Mouse (Mus musculus) liver, embryonic 11.5 days (tissue): ENCODE measurements around the gene Znrd1as. TPM values are rescaled to one million over a fixed set of nuclear protein-coding genes. Genes with fewer than 3 reads are reported as not detected.

Experiments
- ATAC-seq: fragments of 200-750 bp; cut with Nextera tagmentation; replicated peaks from 2 replicates; pipeline ENCODE4 v1.8.0; 2017; ENCODE audit warnings: moderate number of reproducible peaks, mild to moderate bottlenecking, moderate TSS enrichment, moderate library complexity; ENCODE audit not compliant: low FRiP score
- DNase-seq: peaks from one replicate; pipeline ENCODE4 v3.0.0-alpha.2; 2017; ENCODE audit warnings: low spot score
- H3K27ac ChIP-seq: fragments of 300-500 bp; sonication (generic); 2 replicates; pipeline ENCODE4 v1.5.1; 2014; ENCODE audit warnings: mild to moderate bottlenecking, low read depth, low read length, control low read depth
- H3K27me3 ChIP-seq: fragments of 300-500 bp; sonication (generic); replicated peaks from 2 replicates; pipeline ENCODE4 v1.6.1; 2014; ENCODE audit warnings: low read length, mixed read lengths; ENCODE audit not compliant: control insufficient read depth, insufficient read depth
- H3K36me3 ChIP-seq: fragments of 300-500 bp; sonication (generic); 2 replicates; pipeline ENCODE4 v1.6.1; 2014; ENCODE audit warnings: mild to moderate bottlenecking, low read length, moderate library complexity, mixed read lengths; ENCODE audit not compliant: control insufficient read depth, insufficient read depth
- H3K4me1 ChIP-seq: fragments of 300-500 bp; sonication (generic); replicated peaks from 2 replicates; pipeline ENCODE4 v1.6.1; 2014; ENCODE audit warnings: low read length, mixed read lengths; ENCODE audit not compliant: control insufficient read depth, insufficient read depth
- H3K4me2 ChIP-seq: fragments of 300-500 bp; sonication (generic); 2 replicates; pipeline ENCODE4 v1.6.1; 2014; ENCODE audit warnings: mild to moderate bottlenecking, control low read depth, moderate library complexity
- H3K4me3 ChIP-seq: fragments of 300-500 bp; sonication (generic); 2 replicates; pipeline ENCODE4 v1.5.1; 2014; ENCODE audit warnings: low read depth, low read length, control low read depth
- H3K9ac ChIP-seq: fragments of 300-500 bp; sonication (generic); 2 replicates; pipeline ENCODE4 v1.6.1; 2014; ENCODE audit warnings: low read depth, low read length, control low read depth
- H3K9me3 ChIP-seq: fragments of 300-500 bp; sonication (generic); 2 replicates; pipeline ENCODE4 v1.6.1; 2016; ENCODE audit warnings: low read length, inconsistent platforms, mixed read lengths; ENCODE audit not compliant: control insufficient read depth
- WGBS: fragments of 180-500 bp; shearing (Covaris S2); extraction: QIAGEN DNeasy Blood & Tissue Kit; methylation state at CpG from one replicate; pipeline ENCODE4 v1.1.7; 2014; 5-methylcytosine and 5-hydroxymethylcytosine counted together
- polyA plus RNA-seq: library from polyadenylated mRNA; unstranded; fragments of >200 nt; fragmentation: Nextera tagmentation; extraction: Ambion mirVana; gene quantifications from 2 replicates; pipeline ENCODE4 v1.2.1, GENCODE M21; 2014

Gene Znrd1as
- polyA plus RNA-seq, 1 experiment from 2014 or later: 6.6 TPM

GRCm38 (mm10) chr17:36995448-36995847, 37.1 kb downstream of the Znrd1as start:
- no peak for DNase-seq
- H3K4me1 ChIP-seq: no peaks in the 10 kb centered on the region
- H3K9ac ChIP-seq: no peak overlapping the region
- WGBS: 71% methylated on average over 3 of the region's 3 CpGs
- no peaks in the 10 kb centered on the region for H3K27me3 ChIP-seq
- H3K36me3 ChIP-seq: no peaks in the 10 kb centered on the region
- no peak overlapping the region for H3K4me2 ChIP-seq
- ATAC-seq: no peak
- no peaks in the 10 kb centered on the region for H3K9me3 ChIP-seq
- H3K4me3 ChIP-seq: no peak overlapping the region
- H3K27ac ChIP-seq: no peak overlapping the region

- H3K4me2 ChIP-seq: no peak overlapping the region
- DNase-seq (peak; percentile 57), ATAC-seq (no peak)
- no peaks in the 10 kb centered on the region for H3K27me3 ChIP-seq
- no peak overlapping the region for H3K4me3 ChIP-seq
- no peak overlapping the region for H3K27ac ChIP-seq
- 26% methylated on average over 7 of the region's 7 CpGs for WGBS
- no peak overlapping the region for H3K9ac ChIP-seq
- no peaks in the 10 kb centered on the region for H3K4me1 ChIP-seq
- no peaks in the 10 kb centered on the region for H3K36me3 ChIP-seq
- no peaks in the 10 kb centered on the region for H3K9me3 ChIP-seq
Observed at GRCm38 (mm10) chr17:36997033-36997735, 38.8 kb downstream of the Znrd1as start.

GRCm38 (mm10) chr17:36998477-36998876, 40.1 kb downstream of the Znrd1as start:
- WGBS: 79% methylated on average over 2 of the region's 2 CpGs
- Histone ChIP-seq H3K4me1 (no peaks in the 10 kb centered on the region), H3K4me3 (no peak overlapping the region), H3K27me3 (peaks cover 9% of the 10 kb centered on the region), H3K9me3 (no peaks in the 10 kb centered on the region), H3K4me2 (no peak overlapping the region), H3K9ac (no peak overlapping the region), H3K27ac (no peak overlapping the region), H3K36me3 (no peaks in the 10 kb centered on the region)
- DNase-seq (no peak), ATAC-seq (no peak)

- no peak within 1 kb of the TSS for H3K9ac ChIP-seq
- H3K27me3 ChIP-seq: peaks cover 9% of the 10 kb centered on the region
- no peak within 1 kb of the TSS for H3K4me3 ChIP-seq
- H3K36me3 ChIP-seq: no peaks in the 10 kb centered on the region
- ATAC-seq (no peak), DNase-seq (no peak)
- no peaks in the 10 kb centered on the region for H3K4me1 ChIP-seq
- H3K27ac ChIP-seq: no peak within 1 kb of the TSS
- no peaks in the 10 kb centered on the region for H3K9me3 ChIP-seq
- no peak within 1 kb of the TSS for H3K4me2 ChIP-seq
- 87% methylated on average over 7 of the region's 7 CpGs for WGBS
Observed at GRCm38 (mm10) chr17:37000863-37001262, 42.5 kb downstream of the Znrd1as start, which contains the start of gene Zfp57. TSS of gene Zfp57 (plus strand) at chr17:37001163.

GRCm38 (mm10) chr17:37002364-37003330, 44.3 kb downstream of the Znrd1as start:
- 1% methylated on average over 49 of the region's 49 CpGs for WGBS
- peak overlapping the region; percentile 63 for H3K9ac ChIP-seq
- peak overlapping the region; percentile 64 for H3K27ac ChIP-seq
- H3K4me3 ChIP-seq: peak overlapping the region; percentile 62
- ATAC-seq (peak; percentile 67), DNase-seq (peak; percentile 54)
- 0 out of 2 replicates have a peak, but pooled peaks cover 2% of the 10 kb centered on the region for H3K36me3 ChIP-seq
- no peaks in the 10 kb centered on the region for H3K4me1 ChIP-seq
- H3K4me2 ChIP-seq: peak overlapping the region; percentile 76
- H3K27me3 ChIP-seq: peaks cover 9% of the 10 kb centered on the region
- H3K9me3 ChIP-seq: no peaks in the 10 kb centered on the region

- H3K27me3 ChIP-seq: peaks cover 9% of the 10 kb centered on the region
- peak overlapping the region; percentile 62 for H3K4me3 ChIP-seq
- H3K9me3 ChIP-seq: no peaks in the 10 kb centered on the region
- ATAC-seq (no peak), DNase-seq (no peak)
- H3K36me3 ChIP-seq: peaks cover 2% of the 10 kb centered on the region; the same call in 1 of the 2 replicates
- WGBS: 52% methylated on average over 4 of the region's 4 CpGs
- no peak overlapping the region for H3K27ac ChIP-seq
- H3K4me1 ChIP-seq: no peaks in the 10 kb centered on the region
- H3K9ac ChIP-seq: no peak overlapping the region; the same call in 1 of the 2 replicates
- H3K4me2 ChIP-seq: peak overlapping the region; percentile 76
Observed at GRCm38 (mm10) chr17:37003366-37003765, 45.0 kb downstream of the Znrd1as start.

GRCm38 (mm10) chr17:37008161-37008560, 49.8 kb downstream of the Znrd1as start:
- H3K4me1 ChIP-seq: no peaks in the 10 kb centered on the region
- H3K36me3 ChIP-seq: peaks cover 5% of the 10 kb centered on the region; the same call in 1 of the 2 replicates
- ATAC-seq (no peak), DNase-seq (no peak)
- 0 out of 2 replicates have a peak, but pooled peaks cover 2% of the 10 kb centered on the region for H3K27me3 ChIP-seq
- 87% methylated on average over 6 of the region's 6 CpGs for WGBS
- no peak overlapping the region for H3K4me2 ChIP-seq
- H3K9me3 ChIP-seq: no peaks in the 10 kb centered on the region
- H3K9ac ChIP-seq: no peak overlapping the region
- H3K27ac ChIP-seq: no peak overlapping the region
- no peak overlapping the region for H3K4me3 ChIP-seq

GRCm38 (mm10) chr17:37009460-37010042, 51.2 kb downstream of the Znrd1as start:
- Histone ChIP-seq H3K4me1 (no peaks in the 10 kb centered on the region), H3K4me2 (no peak overlapping the region), H3K27ac (no peak overlapping the region), H3K27me3 (no peaks in the 10 kb centered on the region), H3K9me3 (no peaks in the 10 kb centered on the region), H3K36me3 (peaks cover 5% of the 10 kb centered on the region; the same call in 1 of the 2 replicates), H3K4me3 (no peak overlapping the region), H3K9ac (no peak overlapping the region)
- ATAC-seq (no peak), DNase-seq (no peak)
- 83% methylated on average over 17 of the region's 17 CpGs for WGBS
